Mouse (Mus musculus) heart, adult 2 months (tissue): ENCODE measurements around the gene Ptprn. TPM values are rescaled to one million over a fixed set of nuclear protein-coding genes. Genes with fewer than 3 reads are reported as not detected.

Experiments
- DNase-seq, 2 experiments: peaks; one replicate each; pipeline ENCODE4 v3.0.0; 2021
- H3K27ac ChIP-seq: fragments of 200-600 bp; 2 replicates; pipeline ENCODE4 v1.8.1; 2022
- H3K27me3 ChIP-seq: fragments of 200-500 bp; 2 replicates; pipeline ENCODE4 v1.6.1; 2012; ENCODE audit warnings: mild to moderate bottlenecking, low read length, inconsistent platforms, mixed read lengths; ENCODE audit not compliant: control insufficient read depth, insufficient read depth
- H3K36me3 ChIP-seq: fragments of 200-500 bp; 2 replicates; pipeline ENCODE4 v1.6.1; 2012; ENCODE audit warnings: low read length, inconsistent platforms; ENCODE audit not compliant: control insufficient read depth, insufficient read depth
- H3K4me1 ChIP-seq: fragments of 200-500 bp; 2 replicates; pipeline ENCODE4 v1.6.1; 2011; ENCODE audit warnings: low read length; ENCODE audit not compliant: control insufficient read depth, insufficient read depth
- H3K4me3 ChIP-seq: fragments of 200-600 bp; 2 replicates; pipeline ENCODE4 v1.8.1; 2022
- H3K79me2 ChIP-seq: fragments of 200-500 bp; replicated peaks from 2 replicates; pipeline ENCODE4 v1.6.1; 2012; ENCODE audit warnings: mild to moderate bottlenecking, inconsistent platforms, low read length, moderate library complexity, mixed read lengths; ENCODE audit not compliant: control insufficient read depth, insufficient read depth
- H3K9ac ChIP-seq: fragments of 200-500 bp; 2 replicates; pipeline ENCODE4 v1.6.1; 2012; ENCODE audit warnings: low read depth, mild to moderate bottlenecking, control low read depth, inconsistent platforms, low read length, mixed read lengths
- CTCF ChIP-seq: fragments of 200-600 bp; IDR thresholded peaks from 2 replicates; pipeline ENCODE4 v1.8.1; 2022; ENCODE audit warnings: antibody characterized with exemption, mild to moderate bottlenecking, moderate library complexity
- EP300 ChIP-seq: fragments of 200-500 bp; IDR thresholded peaks from 2 replicates; pipeline ENCODE4 v1.6.1; 2011; ENCODE audit warnings: low read depth, low read length, control low read depth; ENCODE audit not compliant: insufficient read depth
- POLR2A ChIP-seq: fragments of 200-500 bp; IDR thresholded peaks from 2 replicates; pipeline ENCODE4 v1.6.1; 2011; ENCODE audit warnings: mild to moderate bottlenecking, low read depth, low read length, control low read depth; ENCODE audit not compliant: insufficient read depth
- WGBS: fragments of 180-500 bp; shearing (Covaris S2); methylation state at CpG from one replicate; pipeline ENCODE4 v1.1.7; 2018; 5-methylcytosine and 5-hydroxymethylcytosine counted together
- intact Hi-C: fragments of 180-260 bp; cut with DNase I; formaldehyde crosslinking; loops from one replicate; pipeline ENCODE4 v1.15.1; 2025
- polyA plus RNA-seq: library from polyadenylated mRNA; depleted of rRNA; stranded (reverse); fragments of >200 nt; gene quantifications from 2 replicates; pipeline ENCODE4 v1.2.3, GENCODE M21; 2012
- total RNA-seq, 2 experiments: library from RNA; stranded (reverse); gene quantifications; 2 replicates each; pipeline ENCODE4 v1.2.3; 2021

Ptprn gene
- total and polyA plus RNA-seq, 3 experiments: 1.1 to 3.2 (median 1.8) TPM

GRCm38 (mm10) chr1:75214442-75214841, 49.9 kb downstream of the Ptprn start:
- no peaks in the 10 kb centered on the region; the same call in 1 of the 2 replicates for H3K79me2 ChIP-seq
- H3K4me1 ChIP-seq: peaks cover 8% of the 10 kb centered on the region
- H3K9ac ChIP-seq: peak overlapping the region; percentile 56
- intact Hi-C loops: no loop called here
- DNase-seq: no peak
- WGBS: 40% methylated on average over 2 of the region's 2 CpGs
- H3K4me3 ChIP-seq: peak overlapping the region; percentile 15; the same call in 1 of the 2 replicates
- H3K27ac ChIP-seq: peak overlapping the region; percentile 87
- peaks cover 14% of the 10 kb centered on the region for H3K36me3 ChIP-seq
- H3K27me3 ChIP-seq: no peaks in the 10 kb centered on the region
- TF ChIP-seq POLR2A: no peak
- TF ChIP-seq EP300: no peak
- no peak for TF ChIP-seq CTCF

- H3K4me3 ChIP-seq: no peak overlapping the region
- H3K4me1 ChIP-seq: peaks cover 8% of the 10 kb centered on the region
- H3K79me2 ChIP-seq: no peaks in the 10 kb centered on the region; the same call in 1 of the 2 replicates
- WGBS: 65% methylated on average over 7 of the region's 7 CpGs
- DNase-seq: no peak
- intact Hi-C loops: no loop called here
- no peaks in the 10 kb centered on the region for H3K27me3 ChIP-seq
- no peak for TF ChIP-seq CTCF
- no peak for TF ChIP-seq EP300
- H3K27ac ChIP-seq: no peak overlapping the region
- H3K36me3 ChIP-seq: peaks cover 14% of the 10 kb centered on the region
- H3K9ac ChIP-seq: no peak overlapping the region
Observed at GRCm38 (mm10) chr1:75213096-75213495, 51.2 kb downstream of the Ptprn start.

- H3K4me1 ChIP-seq: peaks cover 8% of the 10 kb centered on the region
- intact Hi-C loops: no loop called here
Observed at GRCm38 (mm10) chr1:75212542-75212941, 51.8 kb downstream of the Ptprn start.

GRCm38 (mm10) chr1:75211141-75211708, 53.1 kb downstream of the Ptprn start:
- Histone ChIP-seq H3K4me3 (peak overlapping the region; percentile 93), H3K9ac (peak overlapping the region; percentile 92), H3K4me1 (peaks cover 8% of the 10 kb centered on the region), H3K27me3 (no peaks in the 10 kb centered on the region), H3K79me2 (no peaks in the 10 kb centered on the region; the same call in 1 of the 2 replicates), H3K27ac (peak overlapping the region; percentile 88), H3K36me3 (peaks cover 14% of the 10 kb centered on the region)
- 9% methylated on average over 17 of the region's 17 CpGs for WGBS
- TF ChIP-seq CTCF (no peak), POLR2A (no peak), EP300 (no peak)
- no peak for DNase-seq
- intact Hi-C loops: loop anchor here (2.0 kb wide), 3 partner anchors 18 to 42 kb away; partner anchors contain the start of genes Ankzf1, Atg9a and Zfand2b

More at GRCm38 (mm10) chr1:75212542-75212941, 51.8 kb downstream of the Ptprn start:
- Histone ChIP-seq H3K9ac (no peak overlapping the region), H3K36me3 (peaks cover 14% of the 10 kb centered on the region), H3K27me3 (no peaks in the 10 kb centered on the region), H3K27ac (no peak overlapping the region), H3K4me3 (no peak overlapping the region), H3K79me2 (no peaks in the 10 kb centered on the region; the same call in 1 of the 2 replicates)
- TF ChIP-seq POLR2A (0 out of 2 replicates have a peak, but pooled peaks have one; percentile 13), CTCF (no peak), EP300 (no peak)
- DNase-seq: peak in 1 of 2 experiments; percentile 19
- WGBS: 79% methylated on average over 4 of the region's 4 CpGs

GRCm38 (mm10) chr1:75210136-75211087, 53.9 kb downstream of the Ptprn start, which contains the start of the genes Glb1l and Stk16:
Gene Glb1l, minus strand, starts transcription at chr1:75210813.
Gene Stk16, plus strand, starts transcription at chr1:75210838.
- Histone ChIP-seq H3K9ac (peak within 1 kb of the TSS; percentile 92), H3K36me3 (peaks cover 14% of the 10 kb centered on the region), H3K27ac (peak within 1 kb of the TSS; percentile 88), H3K27me3 (no peaks in the 10 kb centered on the region), H3K4me3 (peak within 1 kb of the TSS; percentile 93), H3K4me1 (peaks cover 8% of the 10 kb centered on the region), H3K79me2 (no peaks in the 10 kb centered on the region; the same call in 1 of the 2 replicates)
- TF ChIP-seq POLR2A: peak; percentile 80; the same call in 1 of the 2 replicates
- TF ChIP-seq EP300: peak; percentile 38; the same call in 1 of the 2 replicates
- no peak for TF ChIP-seq CTCF
- WGBS: 5% methylated on average over 42 of the region's 42 CpGs
- intact Hi-C loops: loop anchor here (2.0 kb wide), 3 partner anchors 18 to 42 kb away; partner anchors contain the start of genes Ankzf1, Atg9a and Zfand2b
- DNase-seq: peak; percentile 96 to 97
